Mouse (Mus musculus) intestine, embryonic 16.5 days (tissue): ENCODE results near the gene D330045A20Rik. TPM values are rescaled to one million over a fixed set of nuclear protein-coding genes. Genes with fewer than 3 reads are reported as not detected.
"Not testable (repeated sequence)": the region's sequence is repeated elsewhere in the genome, so short reads cannot be mapped to it uniquely, and the experiment has no call there.

Source experiments
- ATAC-seq: fragments of 200-750 bp; cut with Nextera tagmentation; 2 replicates; pipeline ENCODE4 v1.8.0; 2017; ENCODE audit warnings: moderate TSS enrichment, moderate library complexity
- H3K27ac ChIP-seq: fragments of 300-500 bp; sonication (generic); 2 replicates; pipeline ENCODE4 v1.5.1; 2014; ENCODE audit warnings: mild to moderate bottlenecking, low read length
- H3K27me3 ChIP-seq: fragments of 300-500 bp; sonication (generic); replicated peaks from 2 replicates; pipeline ENCODE4 v1.6.1; 2014; ENCODE audit warnings: low read length, control low read depth, mixed read lengths; ENCODE audit not compliant: control insufficient read depth, insufficient read depth
- H3K36me3 ChIP-seq: fragments of 300-500 bp; sonication (generic); 2 replicates; pipeline ENCODE4 v1.6.1; 2014; ENCODE audit warnings: low read length, control low read depth; ENCODE audit not compliant: control insufficient read depth, insufficient read depth
- H3K4me1 ChIP-seq: fragments of 300-500 bp; sonication (generic); 2 replicates; pipeline ENCODE4 v1.6.1; 2014; ENCODE audit warnings: low read length, control low read depth, mixed read lengths; ENCODE audit not compliant: control insufficient read depth, insufficient read depth
- H3K4me2 ChIP-seq: fragments of 300-500 bp; sonication (generic); 2 replicates; pipeline ENCODE4 v1.6.1; 2014; ENCODE audit warnings: low read depth, low read length, control low read depth
- H3K4me3 ChIP-seq: fragments of 300-500 bp; sonication (generic); 2 replicates; pipeline ENCODE4 v1.5.1; 2014; ENCODE audit warnings: mild to moderate bottlenecking, low read length
- H3K9ac ChIP-seq: fragments of 300-500 bp; sonication (generic); 2 replicates; pipeline ENCODE4 v1.6.1; 2014; ENCODE audit warnings: low read depth, low read length
- H3K9me3 ChIP-seq: fragments of 300-500 bp; sonication (generic); 2 replicates; pipeline ENCODE4 v1.6.1; 2016; ENCODE audit warnings: low read length, control low read depth; ENCODE audit not compliant: control insufficient read depth
- WGBS: fragments of 180-500 bp; shearing (Covaris S2); extraction: QIAGEN DNeasy Blood & Tissue Kit; methylation state at CpG from one replicate; pipeline ENCODE4 v1.1.7; 2014; 5-methylcytosine and 5-hydroxymethylcytosine counted together
- polyA plus RNA-seq: library from polyadenylated mRNA; unstranded; fragments of >200 nt; fragmentation: Nextera tagmentation; extraction: Ambion mirVana; gene quantifications from 2 replicates; pipeline ENCODE4 v1.2.1, GENCODE M21; 2015

D330045A20Rik gene
- polyA plus RNA-seq = 3.2 and 3.3 TPM in 2 replicates

- no peaks in the 10 kb centered on the region for H3K27me3 ChIP-seq
- peak within 1 kb of the TSS; percentile 40 for H3K9ac ChIP-seq
- peak within 1 kb of the TSS; percentile 60 for H3K4me2 ChIP-seq
- no peaks in the 10 kb centered on the region for H3K4me1 ChIP-seq
- peak within 1 kb of the TSS; percentile 42 for H3K4me3 ChIP-seq
- H3K9me3 ChIP-seq = no peaks in the 10 kb centered on the region
- 25% methylated on average over 28 of the region's 28 CpGs for WGBS
- peak; percentile 79 for ATAC-seq
- no peaks in the 10 kb centered on the region for H3K36me3 ChIP-seq
- no peak within 1 kb of the TSS for H3K27ac ChIP-seq
These were observed at the start of gene D330045A20Rik for GRCm38 (mm10) chrX:139480022-139480894. Gene D330045A20Rik, plus strand, starts transcription at chrX:139480367.

- Histone ChIP-seq H3K4me1 (no peaks in the 10 kb centered on the region), H3K4me2 (no peak overlapping the region), H3K9me3 (no peaks in the 10 kb centered on the region), H3K36me3 (no peaks in the 10 kb centered on the region), H3K27ac (no peak overlapping the region), H3K4me3 (no peak overlapping the region), H3K27me3 (no peaks in the 10 kb centered on the region), H3K9ac (no peak overlapping the region)
- 60% methylated on average over 2 of the region's 2 CpGs for WGBS
- ATAC-seq = no peak
These were observed 47.6 kb upstream of the D330045A20Rik start for GRCm38 (mm10) chrX:139432550-139432949.

- H3K4me3 ChIP-seq = no peak overlapping the region
These were observed 45.0 kb upstream of the D330045A20Rik start for GRCm38 (mm10) chrX:139435202-139435601.

GRCm38 (mm10) chrX:139441057-139441456 is 39.1 kb upstream of the D330045A20Rik start:
- H3K4me2 ChIP-seq, ATAC-seq, H3K4me3 ChIP-seq, H3K9ac ChIP-seq, H3K27me3 ChIP-seq, H3K9me3 ChIP-seq, H3K27ac ChIP-seq, H3K36me3 ChIP-seq, H3K4me1 ChIP-seq: not testable (repeated sequence)
- WGBS = 91% methylated on average over 22 of the region's 22 CpGs

More at GRCm38 (mm10) chrX:139435202-139435601, 45.0 kb upstream of the D330045A20Rik start:
- Histone ChIP-seq H3K9ac (no peak overlapping the region), H3K27ac (no peak overlapping the region), H3K27me3 (no peaks in the 10 kb centered on the region), H3K9me3 (no peaks in the 10 kb centered on the region), H3K4me1 (no peaks in the 10 kb centered on the region), H3K36me3 (no peaks in the 10 kb centered on the region), H3K4me2 (no peak overlapping the region)
- 66% methylated on average over 2 of the region's 2 CpGs for WGBS
- ATAC-seq = no peak

GRCm38 (mm10) chrX:139456812-139457211 is 23.4 kb upstream of the D330045A20Rik start:
- ATAC-seq = peak; percentile 81
- Histone ChIP-seq H3K27me3 (no peaks in the 10 kb centered on the region), H3K4me2 (no peak overlapping the region), H3K36me3 (no peaks in the 10 kb centered on the region), H3K27ac (no peak overlapping the region), H3K4me1 (no peaks in the 10 kb centered on the region), H3K9me3 (no peaks in the 10 kb centered on the region), H3K9ac (no peak overlapping the region), H3K4me3 (no peak overlapping the region)
- 27% methylated on average over 2 of the region's 2 CpGs for WGBS

- WGBS = 41% methylated on average over 7 of the region's 7 CpGs
- no peaks in the 10 kb centered on the region for H3K36me3 ChIP-seq
- no peaks in the 10 kb centered on the region for H3K27me3 ChIP-seq
These were observed 1.9 kb downstream of the D330045A20Rik start for GRCm38 (mm10) chrX:139482083-139482482.

GRCm38 (mm10) chrX:139484974-139485373 is 4.8 kb downstream of the D330045A20Rik start:
- no peak overlapping the region for H3K27ac ChIP-seq
- no peak overlapping the region for H3K9ac ChIP-seq

More at GRCm38 (mm10) chrX:139482083-139482482, 1.9 kb downstream of the D330045A20Rik start:
- no peak overlapping the region for H3K9ac ChIP-seq
- no peak overlapping the region for H3K4me2 ChIP-seq
- peak; percentile 59 for ATAC-seq
- no peaks in the 10 kb centered on the region for H3K9me3 ChIP-seq
- no peaks in the 10 kb centered on the region for H3K4me1 ChIP-seq
- no peak overlapping the region for H3K27ac ChIP-seq
- H3K4me3 ChIP-seq = no peak overlapping the region

GRCm38 (mm10) chrX:139516156-139516555 is 36.0 kb downstream of the D330045A20Rik start:
- Histone ChIP-seq H3K4me2 (no peak overlapping the region), H3K9me3 (no peaks in the 10 kb centered on the region)

More at GRCm38 (mm10) chrX:139484974-139485373, 4.8 kb downstream of the D330045A20Rik start:
- no peak for ATAC-seq
- Histone ChIP-seq H3K9me3 (no peaks in the 10 kb centered on the region), H3K4me3 (no peak overlapping the region), H3K4me1 (no peaks in the 10 kb centered on the region), H3K36me3 (no peaks in the 10 kb centered on the region), H3K4me2 (no peak overlapping the region), H3K27me3 (no peaks in the 10 kb centered on the region)
- WGBS = 69% methylated on average over 1 of the region's 1 CpGs

GRCm38 (mm10) chrX:139519251-139519650 is 39.1 kb downstream of the D330045A20Rik start:
- Histone ChIP-seq H3K9ac (no peak overlapping the region), H3K27ac (no peak overlapping the region), H3K36me3 (no peaks in the 10 kb centered on the region), H3K4me1 (no peaks in the 10 kb centered on the region), H3K27me3 (no peaks in the 10 kb centered on the region), H3K4me3 (no peak overlapping the region), H3K4me2 (no peak overlapping the region), H3K9me3 (no peaks in the 10 kb centered on the region)
- WGBS = 66% methylated on average over 2 of the region's 2 CpGs
- peak; percentile 72 for ATAC-seq

More at GRCm38 (mm10) chrX:139516156-139516555, 36.0 kb downstream of the D330045A20Rik start:
- no peaks in the 10 kb centered on the region for H3K36me3 ChIP-seq
- H3K27ac ChIP-seq = no peak overlapping the region
- WGBS = 89% methylated on average over 2 of the region's 2 CpGs
- no peaks in the 10 kb centered on the region for H3K27me3 ChIP-seq
- no peak overlapping the region for H3K9ac ChIP-seq
- H3K4me3 ChIP-seq = no peak overlapping the region
- no peaks in the 10 kb centered on the region for H3K4me1 ChIP-seq
- no peak for ATAC-seq
